Mouse (Mus musculus) thymus, adult 2 months (tissue): ENCODE results near the gene Gm7534.

ENCODE experiments used
- CTCF ChIP-seq: fragments of 200-500 bp; IDR thresholded peaks from 2 replicates; pipeline ENCODE4 v1.5.1; 2012; ENCODE audit warnings: mild to moderate bottlenecking, control low read depth, low read length, moderate library complexity, borderline replicate concordance; ENCODE audit not compliant: control insufficient read depth, poor library complexity, insufficient read depth; ENCODE audit errors: extremely low read depth
- POLR2A ChIP-seq: fragments of 200-500 bp; IDR thresholded peaks from 2 replicates; pipeline ENCODE4 v1.6.1; 2012; ENCODE audit warnings: mild to moderate bottlenecking, low read length, control low read depth, moderate library complexity; ENCODE audit not compliant: control insufficient read depth, poor library complexity, insufficient read depth; ENCODE audit errors: extremely low read depth

DNA sequence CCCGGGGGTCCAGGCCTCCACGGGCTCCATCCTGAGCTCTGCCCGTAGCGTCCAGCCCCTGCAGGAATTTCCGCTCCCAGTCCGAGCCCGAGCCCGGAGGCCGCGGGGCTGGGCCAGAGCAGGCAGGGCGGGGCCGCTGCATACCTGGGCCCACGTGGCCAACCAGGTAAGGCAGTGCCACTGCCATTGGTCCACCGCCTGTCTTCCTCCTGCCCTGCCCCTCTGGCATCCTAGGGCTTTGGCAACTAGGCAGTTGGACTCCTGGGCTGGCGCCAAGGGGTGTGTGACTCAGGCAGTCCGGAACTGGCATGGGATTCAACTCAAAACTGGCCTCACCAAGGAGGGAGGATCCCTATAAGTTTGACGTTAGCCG, 35.5 kb upstream of the Gm7534 start, which contains the start of gene Cnksr1:
- TF ChIP-seq POLR2A, result no peak
- TF ChIP-seq CTCF, result no peak
